Mouse (Mus musculus): ENCODE data around the gene Yrdc. TPM values are rescaled to one million over a fixed set of nuclear protein-coding genes. Genes with fewer than 3 reads are reported as not detected.

Gene Yrdc
- polyA plus RNA-seq, 1 experiment from 2014 or later = 41.0 TPM

DNA sequence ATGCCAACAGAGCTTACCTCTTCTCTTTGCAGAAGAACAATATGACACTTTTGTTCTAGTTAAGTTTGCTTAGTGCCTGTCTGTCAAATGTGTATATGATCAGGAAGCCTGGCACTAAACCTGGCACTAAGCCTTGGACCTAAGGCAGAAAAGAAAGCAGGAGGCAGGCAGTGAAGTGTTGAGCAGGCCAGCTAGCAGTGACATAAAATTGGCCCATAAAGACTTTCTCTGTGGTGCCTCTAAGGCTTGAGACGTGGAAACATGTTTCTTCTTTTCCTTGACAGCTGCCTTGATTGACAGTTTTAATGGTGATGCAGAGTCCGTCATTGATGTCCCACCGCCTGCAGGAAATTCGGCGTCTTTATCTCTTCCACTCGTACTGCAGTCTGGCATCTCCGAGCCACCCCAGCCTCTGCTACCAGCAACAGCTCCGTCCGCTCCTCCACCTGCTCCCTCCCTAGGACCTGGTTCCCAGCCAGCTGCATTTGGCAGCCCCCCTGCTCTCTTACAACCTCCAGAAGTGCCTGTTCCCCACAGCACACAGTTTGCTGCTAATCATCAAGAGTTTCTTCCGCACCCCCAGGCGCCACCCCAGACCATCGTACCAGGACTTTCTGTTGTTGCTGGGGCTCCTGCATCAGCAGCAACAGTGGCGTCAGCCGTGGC lies 12.3 kb upstream of the Yrdc start:
- no peak for DNase-seq (ENCODE audit: low spot score)
- H3K4me3 ChIP-seq (ENCODE audit: low read depth, low read length) = no peak overlapping the region
- ATAC-seq (replicated peaks; ENCODE audit: insufficient number of reproducible peaks, low FRiP score, low TSS enrichment, low read depth) = no peak
- H3K27me3 ChIP-seq (ENCODE audit: control insufficient read depth, insufficient read depth, low read length) = no peaks in the 10 kb centered on the region
- 88% methylated on average over 14 of the region's 14 CpGs for WGBS
- H3K4me1 ChIP-seq (ENCODE audit: control insufficient read depth, insufficient read depth, low read length) = no peaks in the 10 kb centered on the region
- H3K9me3 ChIP-seq (replicated peaks; ENCODE audit: control insufficient read depth, low read length) = no peaks in the 10 kb centered on the region
- no peak overlapping the region for H3K27ac ChIP-seq (replicated peaks; ENCODE audit: low read depth, low read length)
- H3K4me2 ChIP-seq (ENCODE audit: low read depth, low read length) = no peak overlapping the region
- no peaks in the 10 kb centered on the region; the same call in 1 of the 2 replicates for H3K36me3 ChIP-seq (replicated peaks; ENCODE audit: control insufficient read depth, insufficient read depth, low read depth, low read length)
- no peak overlapping the region for H3K9ac ChIP-seq (replicated peaks; ENCODE audit: low read length)

DNA sequence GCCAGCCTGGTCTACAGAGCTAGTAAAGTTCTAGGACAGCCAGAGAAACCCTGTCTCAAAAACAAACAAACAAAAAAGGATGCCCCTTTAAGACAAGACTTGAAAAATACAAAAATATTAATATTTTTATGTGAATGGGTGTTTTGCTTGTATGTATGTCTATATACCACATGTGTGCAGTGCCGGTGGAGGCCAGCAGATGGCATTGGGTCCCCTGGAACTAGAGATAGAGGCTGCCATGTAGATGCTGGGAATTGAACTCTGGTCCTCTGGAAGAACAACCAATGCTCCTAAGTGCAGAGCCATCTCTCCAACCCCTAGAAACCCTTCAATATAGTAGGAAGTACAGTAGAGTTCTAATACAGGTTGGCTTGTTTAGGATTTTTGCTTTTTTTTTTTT lies 9.5 kb upstream of the Yrdc start:
- 93% methylated on average over 1 of the region's 1 CpGs for WGBS
- H3K4me3 ChIP-seq (ENCODE audit: low read depth, low read length) = no peak overlapping the region
- H3K4me2 ChIP-seq (ENCODE audit: low read depth, low read length) = no peak overlapping the region
- no peaks in the 10 kb centered on the region for H3K27me3 ChIP-seq (ENCODE audit: control insufficient read depth, insufficient read depth, low read length)
- no peak for DNase-seq (ENCODE audit: low spot score)
- no peaks in the 10 kb centered on the region; the same call in 1 of the 2 replicates for H3K36me3 ChIP-seq (replicated peaks; ENCODE audit: control insufficient read depth, insufficient read depth, low read depth, low read length)
- H3K27ac ChIP-seq (replicated peaks; ENCODE audit: low read depth, low read length) = no peak overlapping the region
- no peak overlapping the region for H3K9ac ChIP-seq (replicated peaks; ENCODE audit: low read length)
- H3K9me3 ChIP-seq (replicated peaks; ENCODE audit: control insufficient read depth, low read length) = no peaks in the 10 kb centered on the region
- H3K4me1 ChIP-seq (ENCODE audit: control insufficient read depth, insufficient read depth, low read length) = no peaks in the 10 kb centered on the region
- no peak for ATAC-seq (replicated peaks; ENCODE audit: insufficient number of reproducible peaks, low FRiP score, low TSS enrichment, low read depth)

DNA sequence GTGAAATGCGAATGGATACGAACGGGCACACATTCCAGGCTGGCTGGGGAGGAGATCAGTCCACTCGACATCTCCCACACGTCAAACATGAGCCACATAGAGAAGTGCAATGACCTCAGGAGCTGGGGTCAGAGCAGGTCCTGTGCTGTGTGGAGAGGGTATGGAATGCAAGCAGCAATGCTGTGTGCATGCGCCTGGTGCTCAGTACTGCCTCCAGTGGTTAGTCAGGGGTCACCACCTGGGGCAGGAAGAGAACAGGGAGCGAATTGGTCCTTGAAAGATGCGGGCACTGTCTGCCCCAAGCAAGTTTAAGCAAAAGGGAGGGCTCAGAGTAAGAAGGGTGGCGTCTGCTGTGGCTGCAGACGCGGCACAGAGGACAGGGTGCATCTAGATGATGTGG lies 7.0 kb upstream of the Yrdc start:
- H3K9me3 ChIP-seq (replicated peaks; ENCODE audit: control insufficient read depth, low read length) = no peaks in the 10 kb centered on the region

DNA sequence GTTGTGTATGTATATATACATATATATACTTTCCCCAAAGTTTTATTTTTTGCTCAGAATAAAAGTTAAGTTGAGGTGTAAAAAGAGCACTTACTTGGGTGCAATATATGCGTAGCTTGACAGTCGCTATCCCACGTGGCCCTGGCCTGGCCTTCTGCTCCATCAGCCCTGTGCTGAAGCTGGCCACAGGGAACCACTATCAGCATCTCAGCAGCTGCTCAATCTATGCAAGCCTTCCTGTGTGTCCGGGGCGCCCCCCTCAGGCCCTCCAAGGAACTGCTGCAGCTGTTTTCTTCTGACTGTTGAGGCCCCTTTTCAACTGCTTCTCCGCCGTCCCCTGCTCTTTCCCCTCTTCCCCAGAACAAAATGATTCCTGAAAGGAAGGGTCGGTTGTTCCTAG lies 2.9 kb upstream of the Yrdc start:
- Histone ChIP-seq H3K9ac (replicated peaks; ENCODE audit: low read length) (no peak overlapping the region), H3K36me3 (replicated peaks; ENCODE audit: control insufficient read depth, insufficient read depth, low read depth, low read length) (no peaks in the 10 kb centered on the region; the same call in 1 of the 2 replicates), H3K4me1 (ENCODE audit: control insufficient read depth, insufficient read depth, low read length) (0 out of 2 replicates have a peak, but pooled peaks cover 6% of the 10 kb centered on the region), H3K27me3 (ENCODE audit: control insufficient read depth, insufficient read depth, low read length) (no peaks in the 10 kb centered on the region), H3K27ac (replicated peaks; ENCODE audit: low read depth, low read length) (no peak overlapping the region), H3K4me2 (ENCODE audit: low read depth, low read length) (no peak overlapping the region), H3K4me3 (ENCODE audit: low read depth, low read length) (no peak overlapping the region), H3K9me3 (replicated peaks; ENCODE audit: control insufficient read depth, low read length) (no peaks in the 10 kb centered on the region)
- WGBS = 9% methylated on average over 8 of the region's 8 CpGs
- DNase-seq (ENCODE audit: low spot score) (peak; percentile 84), ATAC-seq (replicated peaks; ENCODE audit: insufficient number of reproducible peaks, low FRiP score, low TSS enrichment, low read depth) (no peak)

More for the DNA sequence above, 7.0 kb upstream of the Yrdc start:
- no peaks in the 10 kb centered on the region for H3K27me3 ChIP-seq (ENCODE audit: control insufficient read depth, insufficient read depth, low read length)
- ATAC-seq (replicated peaks; ENCODE audit: insufficient number of reproducible peaks, low FRiP score, low TSS enrichment, low read depth) (0 out of 2 replicates have a peak, but pooled peaks have one; percentile 47), DNase-seq (ENCODE audit: low spot score) (peak; percentile 47)
- no peaks in the 10 kb centered on the region; the same call in 1 of the 2 replicates for H3K36me3 ChIP-seq (replicated peaks; ENCODE audit: control insufficient read depth, insufficient read depth, low read depth, low read length)
- H3K9ac ChIP-seq (replicated peaks; ENCODE audit: low read length) = no peak overlapping the region
- H3K4me1 ChIP-seq (ENCODE audit: control insufficient read depth, insufficient read depth, low read length) = no peaks in the 10 kb centered on the region
- no peak overlapping the region for H3K27ac ChIP-seq (replicated peaks; ENCODE audit: low read depth, low read length)
- WGBS = 52% methylated on average over 11 of the region's 11 CpGs
- H3K4me3 ChIP-seq (ENCODE audit: low read depth, low read length) = no peak overlapping the region
- no peak overlapping the region for H3K4me2 ChIP-seq (ENCODE audit: low read depth, low read length)

DNA sequence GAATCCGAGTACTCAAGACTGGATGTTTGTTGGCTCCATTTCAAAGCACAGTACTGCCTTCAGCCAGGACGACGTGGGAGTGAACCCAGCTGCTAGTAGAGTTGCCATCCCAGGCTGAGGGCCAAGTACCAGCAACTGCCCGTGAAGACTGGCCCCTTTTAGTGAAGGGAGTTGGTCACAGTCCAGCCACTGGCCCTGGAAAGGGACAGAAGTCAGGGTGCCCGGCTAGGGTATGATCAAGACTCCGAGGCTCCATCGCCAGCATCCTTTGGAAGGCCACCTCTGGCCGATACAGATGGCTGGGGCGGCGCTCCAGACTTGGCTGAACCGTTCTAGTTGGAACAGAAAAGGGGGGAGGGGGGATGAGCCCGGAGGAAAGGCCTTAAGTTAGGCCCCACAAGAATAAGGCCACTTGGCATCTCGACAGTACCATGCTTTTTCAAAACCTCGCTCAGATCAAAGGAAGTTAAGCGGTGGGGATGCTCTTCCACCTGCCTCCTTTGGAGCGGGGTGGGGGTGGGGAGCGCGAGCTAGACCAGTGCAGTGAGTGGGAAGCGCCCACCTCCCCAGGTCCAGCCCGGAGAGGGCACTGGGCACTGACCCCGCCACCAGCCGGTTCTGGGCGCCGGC lies 733 bp upstream of the Yrdc start:
- Histone ChIP-seq H3K9ac (replicated peaks; ENCODE audit: low read length) (peak overlapping the region; percentile 91), H3K27me3 (ENCODE audit: control insufficient read depth, insufficient read depth, low read length) (no peaks in the 10 kb centered on the region), H3K4me3 (ENCODE audit: low read depth, low read length) (peak overlapping the region; percentile 98), H3K9me3 (replicated peaks; ENCODE audit: control insufficient read depth, low read length) (no peaks in the 10 kb centered on the region), H3K27ac (replicated peaks; ENCODE audit: low read depth, low read length) (peak overlapping the region; percentile 81), H3K36me3 (replicated peaks; ENCODE audit: control insufficient read depth, insufficient read depth, low read depth, low read length) (no peaks in the 10 kb centered on the region), H3K4me2 (ENCODE audit: low read depth, low read length) (peak overlapping the region; percentile 65), H3K4me1 (ENCODE audit: control insufficient read depth, insufficient read depth, low read length) (0 out of 2 replicates have a peak, but pooled peaks cover 6% of the 10 kb centered on the region)
- 2% methylated on average over 24 of the region's 24 CpGs for WGBS
- peak; percentile 55 for DNase-seq (ENCODE audit: low spot score)
- peak; percentile 70 for ATAC-seq (replicated peaks; ENCODE audit: insufficient number of reproducible peaks, low FRiP score, low TSS enrichment, low read depth)

GRCm38 (mm10) chr4:124850933-124851658 lies 617 bp downstream of the Yrdc start, which contains the start of gene 1110065P20Rik:
TSS of gene 1110065P20Rik (minus strand) at chr4:124851196.
- H3K9me3 ChIP-seq (replicated peaks; ENCODE audit: control insufficient read depth, low read length) = no peaks in the 10 kb centered on the region
- peak within 1 kb of the TSS; percentile 73 for H3K4me2 ChIP-seq (ENCODE audit: low read depth, low read length)
- H3K4me1 ChIP-seq (ENCODE audit: control insufficient read depth, insufficient read depth, low read length) = 0 out of 2 replicates have a peak, but pooled peaks cover 6% of the 10 kb centered on the region
- under 1% methylated on average over 74 of the region's 75 CpGs for WGBS
- peak within 1 kb of the TSS; percentile 98 for H3K4me3 ChIP-seq (ENCODE audit: low read depth, low read length)
- DNase-seq (ENCODE audit: low spot score) (peak; percentile 36), ATAC-seq (replicated peaks; ENCODE audit: insufficient number of reproducible peaks, low FRiP score, low TSS enrichment, low read depth) (peak; percentile 32)
- peak within 1 kb of the TSS; percentile 91 for H3K9ac ChIP-seq (replicated peaks; ENCODE audit: low read length)
- no peaks in the 10 kb centered on the region for H3K27me3 ChIP-seq (ENCODE audit: control insufficient read depth, insufficient read depth, low read length)
- peak within 1 kb of the TSS; percentile 81 for H3K27ac ChIP-seq (replicated peaks; ENCODE audit: low read depth, low read length)
- no peaks in the 10 kb centered on the region for H3K36me3 ChIP-seq (replicated peaks; ENCODE audit: control insufficient read depth, insufficient read depth, low read depth, low read length)

- WGBS = 92% methylated on average over 8 of the region's 8 CpGs
- Histone ChIP-seq H3K4me3 (ENCODE audit: low read depth, low read length) (no peak overlapping the region), H3K9me3 (replicated peaks; ENCODE audit: control insufficient read depth, low read length) (no peaks in the 10 kb centered on the region), H3K4me2 (ENCODE audit: low read depth, low read length) (no peak overlapping the region), H3K36me3 (replicated peaks; ENCODE audit: control insufficient read depth, insufficient read depth, low read depth, low read length) (no peaks in the 10 kb centered on the region), H3K27ac (replicated peaks; ENCODE audit: low read depth, low read length) (no peak overlapping the region), H3K27me3 (ENCODE audit: control insufficient read depth, insufficient read depth, low read length) (peaks cover 7% of the 10 kb centered on the region), H3K9ac (replicated peaks; ENCODE audit: low read length) (no peak overlapping the region), H3K4me1 (ENCODE audit: control insufficient read depth, insufficient read depth, low read length) (0 out of 2 replicates have a peak, but pooled peaks cover 3% of the 10 kb centered on the region)
- ATAC-seq (replicated peaks; ENCODE audit: insufficient number of reproducible peaks, low FRiP score, low TSS enrichment, low read depth) (no peak), DNase-seq (ENCODE audit: low spot score) (no peak)
Measured at GRCm38 (mm10) chr4:124856294-124856693, 5.8 kb downstream of the Yrdc start.

Measured in embryonic facial prominence, embryonic 11.5 days (tissue).